Mouse (Mus musculus): ENCODE results near the gene Lman1l. TPM values are rescaled to one million over a fixed set of nuclear protein-coding genes. Genes with fewer than 3 reads are reported as not detected.

Lman1l gene
- not detected for total RNA-seq (2021)
- long read RNA-seq, experiment 1: 0 reads
- long read RNA-seq, experiment 2, partial matches to known transcripts: 0 of 1 reads
- long read RNA-seq, experiment 2, other reads (novel, unspliced or antisense): 1 of 1 reads

- intact Hi-C loops (cut with DNase I): no loop called here
- DNase-seq (ENCODE audit: low spot score in 2 of 2): no peak
Measured at GRCm38 (mm10) chr9:57620674-57621073, at the start of gene Lman1l. Gene Lman1l, minus strand, starts transcription at chr9:57620774.

GRCm38 (mm10) chr9:57669566-57669965, 49.0 kb upstream of the Lman1l start:
- no peak for DNase-seq (ENCODE audit: low spot score in 2 of 2)
- intact Hi-C loops (cut with DNase I): no loop called here

GRCm38 (mm10) chr9:57668277-57668676, 47.7 kb upstream of the Lman1l start:
- intact Hi-C loops (cut with DNase I): no loop called here
- no peak for DNase-seq (ENCODE audit: low spot score in 2 of 2)

GRCm38 (mm10) chr9:57667817-57668216, 47.2 kb upstream of the Lman1l start:
- intact Hi-C loops (cut with DNase I): no loop called here
- DNase-seq (ENCODE audit: low spot score in 2 of 2): no peak

- intact Hi-C loops (cut with DNase I): no loop called here
- DNase-seq (ENCODE audit: low spot score in 2 of 2): no peak
Measured at GRCm38 (mm10) chr9:57667136-57667535, 46.6 kb upstream of the Lman1l start.

- no peak for DNase-seq (ENCODE audit: low spot score in 2 of 2)
- intact Hi-C loops (cut with DNase I): no loop called here
Measured at GRCm38 (mm10) chr9:57666536-57666935, 46.0 kb upstream of the Lman1l start.

- intact Hi-C loops (cut with DNase I): no loop called here
Measured at GRCm38 (mm10) chr9:57664616-57665015, 44.0 kb upstream of the Lman1l start.

GRCm38 (mm10) chr9:57661552-57661951, 41.0 kb upstream of the Lman1l start:
- DNase-seq (ENCODE audit: low spot score in 2 of 2): no peak
- intact Hi-C loops (cut with DNase I): no loop called here

More at GRCm38 (mm10) chr9:57664616-57665015, 44.0 kb upstream of the Lman1l start:
- no peak for DNase-seq (ENCODE audit: low spot score in 2 of 2)

GRCm38 (mm10) chr9:57660501-57660900, 39.9 kb upstream of the Lman1l start:
- DNase-seq (ENCODE audit: low spot score in 2 of 2): no peak
- intact Hi-C loops (cut with DNase I): no loop called here

GRCm38 (mm10) chr9:57659774-57660173, 39.2 kb upstream of the Lman1l start:
- intact Hi-C loops (cut with DNase I): loop anchor here (1.0 to 10.0 kb wide), 2 partner anchors 85 to 335 kb away; no protein-coding TSS in a partner anchor
- peak; percentile 85 to 88 for DNase-seq (ENCODE audit: low spot score in 2 of 2)

GRCm38 (mm10) chr9:57658970-57659369, 38.4 kb upstream of the Lman1l start:
- no peak for DNase-seq (ENCODE audit: low spot score in 2 of 2)
- intact Hi-C loops (cut with DNase I): loop anchor here (1.0 to 10.0 kb wide), 2 partner anchors 85 to 336 kb away; no protein-coding TSS in a partner anchor

GRCm38 (mm10) chr9:57657843-57658242, 37.3 kb upstream of the Lman1l start:
- DNase-seq (ENCODE audit: low spot score in 2 of 2): no peak
- intact Hi-C loops (cut with DNase I): loop anchor here (10.0 kb wide), 1 partner anchor 337 kb away; no protein-coding TSS in a partner anchor

- no peak for DNase-seq (ENCODE audit: low spot score in 2 of 2)
Measured at GRCm38 (mm10) chr9:57656631-57657350, 36.2 kb upstream of the Lman1l start.

GRCm38 (mm10) chr9:57655749-57656148, 35.2 kb upstream of the Lman1l start:
- intact Hi-C loops (cut with DNase I): loop anchor here (1.0 to 10.0 kb wide), 3 partner anchors 26 to 339 kb away; no protein-coding TSS in a partner anchor
- peak; percentile 93 to 96 for DNase-seq (ENCODE audit: low spot score in 2 of 2)

More at GRCm38 (mm10) chr9:57656631-57657350, 36.2 kb upstream of the Lman1l start:
- intact Hi-C loops (cut with DNase I): loop anchor here (10.0 kb wide), 1 partner anchor 338 kb away; no protein-coding TSS in a partner anchor

GRCm38 (mm10) chr9:57654966-57655365, 34.4 kb upstream of the Lman1l start:
- intact Hi-C loops (cut with DNase I): loop anchor here (1.0 to 10.0 kb wide), 4 partner anchors 26 to 340 kb away; partner anchors contain the start of gene Cox5a

GRCm38 (mm10) chr9:57653283-57653682, 32.7 kb upstream of the Lman1l start, which contains the start of gene Csk:
Gene Csk, minus strand, starts transcription at chr9:57653631.
- intact Hi-C loops (cut with DNase I): loop anchor here (5.0 to 10.0 kb wide), 2 partner anchors 131 to 342 kb away; partner anchors contain the start of gene Cox5a
- no peak for DNase-seq (ENCODE audit: low spot score in 2 of 2)

More at GRCm38 (mm10) chr9:57654966-57655365, 34.4 kb upstream of the Lman1l start:
- DNase-seq (ENCODE audit: low spot score in 2 of 2): no peak

- intact Hi-C loops (cut with DNase I): loop anchor here (5.0 to 10.0 kb wide), 2 partner anchors 131 to 342 kb away; partner anchors contain the start of gene Cox5a
- DNase-seq (ENCODE audit: low spot score in 2 of 2): no peak
Measured at GRCm38 (mm10) chr9:57652855-57653254, 32.3 kb upstream of the Lman1l start.

- DNase-seq (ENCODE audit: low spot score in 2 of 2): no peak
- intact Hi-C loops (cut with DNase I): loop anchor here (5.0 to 10.0 kb wide), 2 partner anchors 130 to 342 kb away; partner anchors contain the start of gene Cox5a
Measured at GRCm38 (mm10) chr9:57652351-57652750, 31.8 kb upstream of the Lman1l start.

- intact Hi-C loops (cut with DNase I): loop anchor here (5.0 to 10.0 kb wide), 2 partner anchors 129 to 344 kb away; partner anchors contain the start of gene Cox5a
- peak in 1 of 2 experiments; percentile 54 for DNase-seq (ENCODE audit: low spot score in 2 of 2)
Measured at GRCm38 (mm10) chr9:57650786-57651311, 30.3 kb upstream of the Lman1l start.

Data from left cerebral cortex, postnatal 14 days (tissue).